ENCODE assay signal across 12 mouse cellular contexts in the genomic region with DNA sequence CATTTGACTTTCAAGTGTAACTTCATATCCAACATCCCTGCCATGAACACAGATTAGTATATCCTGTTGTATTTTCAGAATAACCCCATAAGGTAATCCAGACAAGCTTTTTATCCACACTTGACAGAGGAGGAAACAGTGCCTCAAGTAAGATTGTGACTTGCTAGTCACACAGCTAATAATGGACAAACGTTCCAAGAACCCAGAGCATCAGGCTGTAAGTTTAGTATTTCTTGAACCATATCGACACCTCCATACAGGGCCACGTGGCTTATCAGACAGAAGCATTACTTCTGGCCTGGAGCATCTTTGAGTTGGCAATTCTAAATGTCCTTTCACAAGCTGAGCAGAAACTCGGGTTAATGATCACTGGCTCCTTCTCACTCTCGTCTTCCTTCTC.
"Had no signal": no experiment of that assay in that cellular context is flagged by ENCODE, and none has a peak within 500 bp of the region (broad histone marks: within the 10 kb centered on the region; RNA-seq: fewer than 3 reads in every experiment).

No protein-coding gene starts in this region.

- H3K27ac ChIP-seq: limb, embryonic 12.5 days; neural tube, embryonic 12.5 days had no signal

- ATAC-seq: intestine, embryonic 16.5 days; lung, postnatal 0 days had no signal

- H3K4me1 ChIP-seq: limb, embryonic 12.5 days; neural tube, embryonic 12.5 days had no signal

- H3K4me2 ChIP-seq: limb, embryonic 12.5 days; neural tube, embryonic 12.5 days had no signal

- H3K27me3 ChIP-seq: limb, embryonic 12.5 days; neural tube, embryonic 12.5 days had no signal

- DNase-seq: kidney, adult 8-10 months; kidney, postnatal 25 days; layer of hippocampus, postnatal 36 days; lung, adult 2 months; lung, postnatal 36 days; midbrain, embryonic 14.5 days; spleen, adult 18-20 months; thymus, postnatal 36 days had no signal

- H3K36me3 ChIP-seq: limb, embryonic 12.5 days; neural tube, embryonic 12.5 days had no signal

- H3K9me3 ChIP-seq: limb, embryonic 12.5 days; neural tube, embryonic 12.5 days had no signal

- H3K9ac ChIP-seq: limb, embryonic 12.5 days; neural tube, embryonic 12.5 days had no signal

- H3K4me3 ChIP-seq: limb, embryonic 12.5 days; neural tube, embryonic 12.5 days had no signal
